Mouse (Mus musculus): ENCODE measurements around the gene Syngap1.

DNA sequence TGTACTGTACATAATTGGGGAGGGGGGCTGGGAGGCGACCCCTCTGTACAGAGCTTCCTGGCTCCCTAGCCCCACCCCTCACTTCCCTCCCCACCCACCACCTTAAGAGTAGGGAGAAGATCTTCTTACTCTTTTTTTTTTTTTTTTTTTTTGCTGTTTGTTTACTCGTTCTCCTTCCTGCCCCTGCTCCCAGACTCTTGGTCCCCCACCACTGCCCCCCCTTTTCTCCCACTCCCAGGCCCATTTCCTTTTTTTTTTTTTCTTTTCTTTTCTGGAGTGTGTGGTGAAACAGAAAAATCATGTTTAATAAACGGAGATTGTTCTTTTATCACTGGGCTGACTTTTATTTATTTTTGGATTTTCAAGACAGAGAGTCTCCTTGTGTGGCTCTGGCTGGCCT is 31.1 kb downstream of the Syngap1 start:
- TF ChIP-seq POLR2A (IDR thresholded peaks at IDR 0.05; ENCODE audit: borderline replicate concordance, control insufficient read depth, low read depth, low read length) (no peak), CTCF (IDR thresholded peaks at IDR 0.05; ENCODE audit: control insufficient read depth, insufficient read depth, low read length) (no peak)
